Mouse (Mus musculus) stomach, embryonic 16.5 days (tissue): Measurements from ENCODE around the gene Zdhhc5. TPM values are rescaled to one million over a fixed set of nuclear protein-coding genes. Genes with fewer than 3 reads are reported as not detected.

Experiments
- ATAC-seq: fragments of 200-750 bp; cut with Nextera tagmentation; 2 replicates; pipeline ENCODE4 v1.8.0; 2017; ENCODE audit warnings: moderate number of reproducible peaks, moderate TSS enrichment; ENCODE audit not compliant: insufficient read depth, low FRiP score
- H3K27ac ChIP-seq: fragments of 300-500 bp; sonication (generic); 2 replicates; pipeline ENCODE4 v1.5.1; 2014; ENCODE audit warnings: low read length
- H3K27me3 ChIP-seq: fragments of 300-500 bp; sonication (generic); 2 replicates; pipeline ENCODE4 v1.6.1; 2014; ENCODE audit warnings: low read length, control low read depth, mixed read lengths; ENCODE audit not compliant: control insufficient read depth, insufficient read depth
- H3K36me3 ChIP-seq: fragments of 300-500 bp; sonication (generic); 2 replicates; pipeline ENCODE4 v1.6.1; 2014; ENCODE audit warnings: low read length; ENCODE audit not compliant: control insufficient read depth, insufficient read depth
- H3K4me1 ChIP-seq: fragments of 300-500 bp; sonication (generic); 2 replicates; pipeline ENCODE4 v1.6.1; 2014; ENCODE audit warnings: low read length, control low read depth, mixed read lengths; ENCODE audit not compliant: control insufficient read depth, insufficient read depth
- H3K4me2 ChIP-seq: fragments of 300-500 bp; sonication (generic); 2 replicates; pipeline ENCODE4 v1.6.1; 2014; ENCODE audit warnings: low read depth, low read length, mixed read lengths
- H3K4me3 ChIP-seq: fragments of 300-500 bp; sonication (generic); replicated peaks from 2 replicates; pipeline ENCODE4 v1.5.1; 2014; ENCODE audit warnings: mild to moderate bottlenecking, low read length
- H3K9ac ChIP-seq: fragments of 300-500 bp; sonication (generic); 2 replicates; pipeline ENCODE4 v1.6.1; 2014; ENCODE audit warnings: low read length
- H3K9me3 ChIP-seq: fragments of 300-500 bp; sonication (generic); replicated peaks from 2 replicates; pipeline ENCODE4 v1.6.1; 2016; ENCODE audit warnings: low read length, control low read depth; ENCODE audit not compliant: control insufficient read depth
- WGBS: fragments of 180-500 bp; shearing (Covaris S2); extraction: QIAGEN DNeasy Blood & Tissue Kit; methylation state at CpG from one replicate; pipeline ENCODE4 v1.1.7; 2014; 5-methylcytosine and 5-hydroxymethylcytosine counted together
- polyA plus RNA-seq: library from polyadenylated mRNA; unstranded; fragments of >200 nt; fragmentation: Nextera tagmentation; extraction: Ambion mirVana; gene quantifications from 2 replicates; pipeline ENCODE4 v1.2.1, GENCODE M21; 2015

Zdhhc5 gene
- 36.9 and 40.0 TPM in 2 replicates for polyA plus RNA-seq

DNA sequence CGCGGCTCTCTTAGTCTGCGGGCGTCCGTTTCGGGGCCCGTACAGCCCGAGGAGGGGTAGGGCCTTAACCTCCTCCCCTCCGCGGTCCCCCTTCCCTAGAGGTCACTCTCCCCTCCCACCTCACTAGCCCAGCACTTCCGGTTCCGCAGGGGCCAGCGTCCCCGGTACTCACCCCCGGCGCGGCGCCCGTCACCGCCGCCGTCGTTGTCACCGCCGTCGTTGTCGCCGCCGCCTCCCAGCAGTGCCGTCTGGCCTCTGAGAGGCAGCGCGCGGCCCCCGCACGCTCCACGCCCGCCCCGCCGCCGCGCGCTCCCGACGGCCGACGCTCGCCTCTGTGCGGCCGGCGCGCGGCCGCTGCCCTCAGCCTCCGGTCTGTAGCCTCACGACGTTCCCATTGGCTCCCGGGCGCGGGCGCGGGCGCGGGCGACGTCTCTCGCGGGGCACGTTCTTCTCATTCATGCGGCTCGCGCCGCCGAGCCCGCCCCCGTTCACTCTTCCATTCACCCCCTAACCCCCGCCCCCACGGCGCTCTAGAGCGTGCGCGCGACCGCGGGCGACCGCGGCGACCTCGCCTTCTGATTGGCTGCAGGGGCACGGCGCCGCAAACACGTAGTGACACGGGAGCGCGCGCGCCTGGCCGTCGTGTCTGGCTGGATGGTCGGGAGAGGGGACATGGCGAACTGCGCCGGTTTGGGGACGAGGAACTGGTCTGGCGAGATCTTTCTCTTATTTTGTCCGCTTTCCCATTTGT, at the start of gene Zdhhc5:
Zdhhc5 (minus strand) TSS at position 370 of the 751 bp plus-strand sequence.
- H3K9ac ChIP-seq = peak within 1 kb of the TSS; percentile 80
- ATAC-seq = peak; percentile 95
- WGBS = under 1% methylated on average over 102 of the region's 107 CpGs
- H3K4me1 ChIP-seq = peaks cover 14% of the 10 kb centered on the region
- H3K4me3 ChIP-seq = peak within 1 kb of the TSS; percentile 64
- no peaks in the 10 kb centered on the region for H3K9me3 ChIP-seq
- H3K27ac ChIP-seq = peak within 1 kb of the TSS; percentile 96
- H3K36me3 ChIP-seq = no peaks in the 10 kb centered on the region
- peak within 1 kb of the TSS; percentile 85 for H3K4me2 ChIP-seq
- H3K27me3 ChIP-seq = no peaks in the 10 kb centered on the region

GRCm38 (mm10) chr2:84762818-84763217, 47.8 kb upstream of the Zdhhc5 start:
- H3K4me2 ChIP-seq = no peak overlapping the region
- H3K9ac ChIP-seq = no peak overlapping the region
- no peak overlapping the region for H3K27ac ChIP-seq
- 50% methylated on average over 1 of the region's 1 CpGs for WGBS
- H3K27me3 ChIP-seq = no peaks in the 10 kb centered on the region
- H3K4me3 ChIP-seq = no peak overlapping the region
- H3K36me3 ChIP-seq = no peaks in the 10 kb centered on the region
- H3K9me3 ChIP-seq = no peaks in the 10 kb centered on the region
- no peak for ATAC-seq
- no peaks in the 10 kb centered on the region for H3K4me1 ChIP-seq

- WGBS = 65% methylated on average over 3 of the region's 4 CpGs
- Histone ChIP-seq H3K4me3 (no peak overlapping the region), H3K27me3 (no peaks in the 10 kb centered on the region), H3K36me3 (no peaks in the 10 kb centered on the region), H3K4me1 (no peaks in the 10 kb centered on the region), H3K27ac (no peak overlapping the region), H3K4me2 (no peak overlapping the region), H3K9me3 (no peaks in the 10 kb centered on the region), H3K9ac (no peak overlapping the region)
- ATAC-seq = no peak
Observed at GRCm38 (mm10) chr2:84762295-84762694, 47.3 kb upstream of the Zdhhc5 start.

- Histone ChIP-seq H3K4me1 (no peaks in the 10 kb centered on the region), H3K36me3 (no peaks in the 10 kb centered on the region), H3K4me2 (no peak overlapping the region), H3K9me3 (no peaks in the 10 kb centered on the region), H3K27me3 (no peaks in the 10 kb centered on the region), H3K9ac (no peak overlapping the region), H3K4me3 (no peak overlapping the region), H3K27ac (no peak overlapping the region)
- 78% methylated on average over 1 of the region's 1 CpGs for WGBS
- no peak for ATAC-seq
Observed at GRCm38 (mm10) chr2:84761840-84762239, 46.9 kb upstream of the Zdhhc5 start.

DNA sequence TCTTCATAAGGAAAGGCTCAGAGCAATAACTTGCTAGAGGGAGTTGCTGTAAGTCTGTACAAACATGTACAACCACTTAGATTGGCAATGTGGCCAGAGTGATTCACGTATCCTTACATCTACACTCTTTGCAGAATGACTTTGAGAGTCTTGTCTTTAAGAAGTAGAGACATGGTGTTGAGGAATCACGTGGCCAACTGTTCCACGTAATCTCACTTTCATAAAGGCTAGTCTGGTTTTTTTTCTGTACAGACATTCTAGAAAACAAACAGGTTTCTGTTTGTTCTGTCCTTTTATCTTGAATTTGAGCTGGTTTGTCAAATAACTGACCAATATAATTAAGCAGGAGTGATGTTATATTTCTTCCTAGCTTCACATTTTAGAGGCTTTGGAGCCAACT, 46.3 kb upstream of the Zdhhc5 start:
- Histone ChIP-seq H3K9ac (no peak overlapping the region), H3K4me3 (no peak overlapping the region), H3K27me3 (no peaks in the 10 kb centered on the region), H3K27ac (no peak overlapping the region), H3K4me1 (no peaks in the 10 kb centered on the region), H3K36me3 (no peaks in the 10 kb centered on the region), H3K9me3 (no peaks in the 10 kb centered on the region), H3K4me2 (no peak overlapping the region)
- 67% methylated on average over 3 of the region's 3 CpGs for WGBS
- no peak for ATAC-seq

GRCm38 (mm10) chr2:84760777-84761176, 45.8 kb upstream of the Zdhhc5 start:
- H3K27me3 ChIP-seq = no peaks in the 10 kb centered on the region
- no peaks in the 10 kb centered on the region for H3K9me3 ChIP-seq
- H3K27ac ChIP-seq = no peak overlapping the region
- no peak overlapping the region for H3K9ac ChIP-seq
- WGBS = 67% methylated on average over 8 of the region's 8 CpGs
- no peaks in the 10 kb centered on the region for H3K4me1 ChIP-seq
- no peak overlapping the region for H3K4me3 ChIP-seq
- H3K4me2 ChIP-seq = no peak overlapping the region
- ATAC-seq = no peak
- H3K36me3 ChIP-seq = no peaks in the 10 kb centered on the region

DNA sequence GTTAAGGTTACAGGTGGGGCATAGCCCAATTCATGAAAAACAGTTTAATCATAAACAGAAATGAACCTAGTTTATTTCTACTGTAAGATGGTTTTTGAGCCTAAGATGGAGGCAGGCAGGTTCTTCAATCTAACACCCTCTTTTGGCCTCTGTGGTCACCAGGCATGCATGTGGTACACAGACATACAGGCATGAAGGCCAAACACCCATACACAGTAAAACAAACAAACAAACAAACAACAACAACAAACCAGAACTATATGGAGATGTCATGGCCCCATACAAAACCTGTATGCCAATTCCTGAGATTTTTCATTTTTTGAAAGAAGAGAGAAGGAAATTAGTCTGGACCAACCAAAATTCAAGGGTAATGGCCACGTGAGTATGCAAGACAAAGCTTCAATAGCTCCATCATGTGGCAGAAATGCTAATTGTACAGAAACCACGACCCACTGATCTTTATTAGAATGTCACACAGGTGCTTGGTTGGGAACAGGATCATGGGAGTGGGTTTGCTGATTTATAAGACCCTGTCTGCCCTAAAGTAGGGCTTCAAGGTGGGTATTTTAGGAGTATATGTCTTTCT, 43.7 kb upstream of the Zdhhc5 start:
- Histone ChIP-seq H3K4me3 (no peak overlapping the region), H3K4me2 (no peak overlapping the region), H3K27me3 (no peaks in the 10 kb centered on the region), H3K9me3 (no peaks in the 10 kb centered on the region), H3K9ac (no peak overlapping the region), H3K27ac (no peak overlapping the region), H3K36me3 (no peaks in the 10 kb centered on the region), H3K4me1 (no peaks in the 10 kb centered on the region)
- 3% methylated on average over 2 of the region's 2 CpGs for WGBS
- no peak for ATAC-seq

GRCm38 (mm10) chr2:84757026-84757682, 42.2 kb upstream of the Zdhhc5 start:
- Histone ChIP-seq H3K4me1 (no peaks in the 10 kb centered on the region), H3K9ac (no peak overlapping the region), H3K27me3 (no peaks in the 10 kb centered on the region), H3K27ac (no peak overlapping the region), H3K9me3 (no peaks in the 10 kb centered on the region), H3K4me3 (no peak overlapping the region), H3K4me2 (no peak overlapping the region), H3K36me3 (no peaks in the 10 kb centered on the region)
- ATAC-seq = no peak
- WGBS = 62% methylated on average over 7 of the region's 7 CpGs

GRCm38 (mm10) chr2:84756245-84756644, 41.3 kb upstream of the Zdhhc5 start:
- ATAC-seq = no peak
- Histone ChIP-seq H3K9ac (no peak overlapping the region), H3K27ac (no peak overlapping the region), H3K4me3 (no peak overlapping the region), H3K4me2 (no peak overlapping the region), H3K36me3 (no peaks in the 10 kb centered on the region), H3K4me1 (no peaks in the 10 kb centered on the region), H3K9me3 (no peaks in the 10 kb centered on the region), H3K27me3 (no peaks in the 10 kb centered on the region)
- 74% methylated on average over 5 of the region's 5 CpGs for WGBS
